ENCODE assay signal across 11 mouse cellular contexts in the genomic region with DNA sequence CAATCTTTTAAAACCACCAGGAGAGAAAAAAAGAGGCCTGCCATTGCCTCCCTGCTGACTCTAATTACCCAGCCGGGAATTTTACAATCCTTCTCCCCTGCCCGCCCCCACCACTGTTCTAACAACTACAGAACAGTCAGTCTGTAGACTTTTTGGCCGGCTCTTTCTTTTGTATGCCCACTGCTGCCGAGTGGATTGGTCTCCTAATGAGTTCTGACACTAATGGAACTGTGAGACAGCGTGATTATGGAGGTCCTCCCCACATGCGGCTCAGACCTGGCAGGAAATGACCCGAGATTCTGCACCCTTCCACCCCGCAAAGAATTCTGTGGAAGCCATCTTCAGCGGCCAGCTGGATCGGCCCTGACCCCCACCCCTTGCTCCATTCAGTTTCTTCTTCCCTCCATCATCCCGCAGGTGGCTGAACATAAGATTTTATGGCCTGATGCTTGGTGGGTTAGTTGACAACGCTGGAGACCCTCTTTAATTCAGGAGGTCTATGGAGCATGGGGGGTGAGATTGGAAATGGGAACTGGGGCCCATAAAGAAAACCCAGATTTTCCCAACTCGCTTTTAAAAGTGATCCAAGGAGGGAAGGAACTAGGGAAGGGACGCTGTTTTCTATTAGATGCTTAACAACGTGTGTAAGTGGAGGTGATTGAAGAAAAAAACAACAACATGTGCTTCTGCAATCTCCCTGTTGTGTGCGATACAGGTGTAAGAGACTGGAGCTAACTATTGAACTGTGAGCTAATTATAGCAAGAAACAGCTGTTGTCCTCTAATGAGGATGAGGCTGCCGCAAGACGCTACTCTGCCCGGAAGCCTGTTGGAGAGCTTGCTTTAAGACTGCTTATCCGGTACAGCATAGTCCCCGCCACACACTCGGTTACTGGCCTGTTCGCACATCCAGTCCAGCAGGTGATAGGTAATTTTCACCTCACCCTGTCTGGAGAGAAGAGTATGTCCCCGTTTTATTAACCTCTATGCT.
DNase-seq lines count a peak whose midpoint lies in the region; ATAC-seq and TF ChIP-seq lines count a peak whose summit lies in the region.
"Had no signal": no experiment of that assay in that cellular context is flagged by ENCODE, and none has a peak within 500 bp of the region (broad histone marks: within the 10 kb centered on the region; RNA-seq: fewer than 3 reads in every experiment).

No protein-coding gene starts in this region.

- intact Hi-C loops in heart, adult 2 months (cut with DNase I): loop anchor here (2.0 kb wide), 1 partner anchor 121 kb away; no protein-coding TSS in a partner anchor

- peaks cover 7% of the 10 kb centered on the region for H3K4me1 ChIP-seq in heart, adult 2 months (ENCODE audit: control insufficient read depth, insufficient read depth, low read length)
- H3K4me1 ChIP-seq in heart, embryonic 12.5 days (replicated peaks): peaks cover 5% of the 10 kb centered on the region; the same call in 1 of the 2 replicates
- peaks cover 16% of the 10 kb centered on the region for H3K4me1 ChIP-seq in embryonic facial prominence, embryonic 15.5 days
- peaks cover 21% of the 10 kb centered on the region for H3K4me1 ChIP-seq in hindbrain, embryonic 16.5 days (ENCODE audit: control insufficient read depth, insufficient read depth, low read depth, low read length)
- H3K4me1 ChIP-seq in midbrain, embryonic 16.5 days (ENCODE audit: control insufficient read depth, insufficient read depth, low read length): peaks cover 42% of the 10 kb centered on the region
- H3K4me1 ChIP-seq: stomach, embryonic 15.5 days had no signal

- peak overlapping the region; percentile 47 for H3K27ac ChIP-seq in heart, adult 2 months
- no peak overlapping the region for H3K27ac ChIP-seq in heart, embryonic 12.5 days (ENCODE audit: poor library complexity, severe bottlenecking)
- no peak overlapping the region for H3K27ac ChIP-seq in embryonic facial prominence, embryonic 15.5 days (replicated peaks)
- H3K27ac ChIP-seq in hindbrain, embryonic 16.5 days (ENCODE audit: low read depth, low read length): no peak overlapping the region
- H3K27ac ChIP-seq in midbrain, embryonic 16.5 days (ENCODE audit: low read length): no peak overlapping the region; the same call in 1 of the 2 replicates
- H3K27ac ChIP-seq: heart, embryonic 10.5 days; kidney, postnatal 0 days; stomach, embryonic 15.5 days had no signal

- H3K79me2 ChIP-seq in heart, adult 2 months (replicated peaks; ENCODE audit: control insufficient read depth, insufficient read depth, low read length): no peaks in the 10 kb centered on the region

- TF ChIP-seq POLR2A in heart, adult 2 months (IDR thresholded peaks at IDR 0.05; ENCODE audit: insufficient read depth, low read depth, low read length): 0 out of 2 replicates have a peak, but pooled peaks have one; percentile 35

- no peak overlapping the region for H3K9ac ChIP-seq in heart, adult 2 months (ENCODE audit: low read depth, low read length)
- H3K9ac ChIP-seq in heart, embryonic 12.5 days: no peak overlapping the region
- H3K9ac ChIP-seq in embryonic facial prominence, embryonic 15.5 days: no peak overlapping the region
- H3K9ac ChIP-seq in hindbrain, embryonic 16.5 days (ENCODE audit: low read depth, low read length): no peak overlapping the region
- no peak overlapping the region for H3K9ac ChIP-seq in midbrain, embryonic 16.5 days (ENCODE audit: low read depth, low read length)
- H3K9ac ChIP-seq: stomach, embryonic 15.5 days had no signal

- 60% methylated on average over 24 of the region's 24 CpGs for WGBS in heart, adult 2 months
- 63% methylated on average over 24 of the region's 24 CpGs for WGBS in heart, embryonic 12.5 days
- 42% methylated on average over 24 of the region's 24 CpGs for WGBS in embryonic facial prominence, embryonic 15.5 days
- 34% methylated on average over 24 of the region's 24 CpGs for WGBS in hindbrain, embryonic 16.5 days
- 28% methylated on average over 24 of the region's 24 CpGs for WGBS in midbrain, embryonic 16.5 days

- TF ChIP-seq CTCF in heart, adult 2 months (IDR thresholded peaks at IDR 0.05): no peak

- H3K4me2 ChIP-seq in heart, embryonic 12.5 days: no peak overlapping the region
- H3K4me2 ChIP-seq in embryonic facial prominence, embryonic 15.5 days (replicated peaks): no peak overlapping the region
- H3K4me2 ChIP-seq in hindbrain, embryonic 16.5 days (ENCODE audit: low read length): no peak overlapping the region
- no peak overlapping the region; the same call in 1 of the 2 replicates for H3K4me2 ChIP-seq in midbrain, embryonic 16.5 days (ENCODE audit: low read length)
- H3K4me2 ChIP-seq: stomach, embryonic 15.5 days had no signal

- no peaks in the 10 kb centered on the region for H3K36me3 ChIP-seq in heart, adult 2 months (ENCODE audit: control insufficient read depth, insufficient read depth, low read length)
- no peaks in the 10 kb centered on the region for H3K36me3 ChIP-seq in heart, embryonic 12.5 days
- H3K36me3 ChIP-seq in embryonic facial prominence, embryonic 15.5 days: no peaks in the 10 kb centered on the region
- no peaks in the 10 kb centered on the region for H3K36me3 ChIP-seq in hindbrain, embryonic 16.5 days (ENCODE audit: control insufficient read depth, insufficient read depth, low read length)
- no peaks in the 10 kb centered on the region for H3K36me3 ChIP-seq in midbrain, embryonic 16.5 days (ENCODE audit: control insufficient read depth, insufficient read depth, low read length)
- H3K36me3 ChIP-seq: heart, embryonic 10.5 days; stomach, embryonic 15.5 days had no signal

- H3K27me3 ChIP-seq in heart, adult 2 months (ENCODE audit: control insufficient read depth, insufficient read depth, low read length): no peaks in the 10 kb centered on the region
- H3K27me3 ChIP-seq in heart, embryonic 12.5 days (replicated peaks): no peaks in the 10 kb centered on the region
- peaks cover 4% of the 10 kb centered on the region; the same call in 1 of the 2 replicates for H3K27me3 ChIP-seq in embryonic facial prominence, embryonic 15.5 days
- no peaks in the 10 kb centered on the region for H3K27me3 ChIP-seq in hindbrain, embryonic 16.5 days (replicated peaks; ENCODE audit: control insufficient read depth, insufficient read depth, low read length)
- no peaks in the 10 kb centered on the region for H3K27me3 ChIP-seq in midbrain, embryonic 16.5 days (ENCODE audit: control insufficient read depth, insufficient read depth, low read depth, low read length)
- H3K27me3 ChIP-seq: stomach, embryonic 15.5 days had no signal

- no peak overlapping the region for H3K4me3 ChIP-seq in heart, adult 2 months
- H3K4me3 ChIP-seq in heart, embryonic 12.5 days: no peak overlapping the region
- no peak overlapping the region for H3K4me3 ChIP-seq in embryonic facial prominence, embryonic 15.5 days (replicated peaks)
- no peak overlapping the region for H3K4me3 ChIP-seq in hindbrain, embryonic 16.5 days (ENCODE audit: low read length)
- no peak overlapping the region for H3K4me3 ChIP-seq in midbrain, embryonic 16.5 days (ENCODE audit: low read depth, low read length)
- H3K4me3 ChIP-seq: heart, embryonic 10.5 days; stomach, embryonic 15.5 days had no signal

- TF ChIP-seq EP300 in heart, adult 2 months (IDR thresholded peaks at IDR 0.05; ENCODE audit: insufficient read depth, low read depth, low read length): peak; percentile 67; the same call in 1 of the 2 replicates

- ATAC-seq in heart, embryonic 12.5 days (ENCODE audit: insufficient number of reproducible peaks, low FRiP score): no peak
- ATAC-seq in embryonic facial prominence, embryonic 15.5 days (ENCODE audit: insufficient number of reproducible peaks, low FRiP score, low TSS enrichment, low read depth): peak; percentile 43; the same call in 1 of the 2 replicates
- peak; percentile 32; the same call in 1 of the 2 replicates for ATAC-seq in hindbrain, embryonic 16.5 days
- peak; percentile 34 for ATAC-seq in midbrain, embryonic 16.5 days

- no peaks in the 10 kb centered on the region for H3K9me3 ChIP-seq in heart, embryonic 12.5 days (replicated peaks)
- no peaks in the 10 kb centered on the region for H3K9me3 ChIP-seq in embryonic facial prominence, embryonic 15.5 days (replicated peaks)
- H3K9me3 ChIP-seq in hindbrain, embryonic 16.5 days (ENCODE audit: control insufficient read depth, low read length): no peaks in the 10 kb centered on the region
- H3K9me3 ChIP-seq in midbrain, embryonic 16.5 days (replicated peaks; ENCODE audit: control insufficient read depth, low read length, poor library complexity, severe bottlenecking): no peaks in the 10 kb centered on the region
- H3K9me3 ChIP-seq: heart, embryonic 10.5 days; stomach, embryonic 15.5 days had no signal

- peak in 1 of 2 experiments; percentile 33 for DNase-seq in heart, adult 2 months
- no peak for DNase-seq in cerebellum, postnatal 36 days
- DNase-seq in testis, postnatal 14 days (ENCODE audit: low spot score): no peak
- DNase-seq in adrenal gland, postnatal 25 days: no peak
